Mouse (Mus musculus): Measurements from ENCODE around the gene Cfap61. TPM values are rescaled to one million over a fixed set of nuclear protein-coding genes. Genes with fewer than 3 reads are reported as not detected.

Cfap61 gene
- total and polyA plus RNA-seq, 3 experiments, result 1.4 to 1.7 (median 1.5) TPM

DNA sequence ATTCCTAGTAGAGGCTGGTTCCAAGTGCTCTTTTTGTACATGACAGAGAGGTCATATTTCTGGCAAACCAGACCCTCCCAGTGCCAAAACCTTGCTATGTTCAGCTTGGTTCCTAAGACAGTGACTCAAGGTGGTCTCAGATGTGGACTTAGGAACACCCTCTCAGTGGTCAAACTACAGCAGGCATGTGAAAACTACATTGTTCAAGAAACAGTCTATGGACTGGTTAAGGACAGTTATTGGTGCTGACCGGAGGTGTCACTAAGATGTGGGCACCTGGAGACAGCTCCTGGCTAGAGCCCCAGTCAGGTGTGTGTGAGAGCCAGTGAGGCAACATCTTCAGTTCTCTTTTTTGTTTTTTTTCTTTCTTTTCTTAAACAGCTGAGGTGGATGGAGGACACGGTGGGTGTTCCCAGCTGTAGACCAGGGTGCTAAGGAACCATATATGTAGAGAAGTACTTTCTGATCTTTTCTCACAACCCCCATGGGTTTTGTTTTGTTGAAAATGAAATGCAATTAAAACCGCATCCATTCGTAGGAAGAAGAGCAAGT lies 304.7 kb downstream of the Cfap61 start:
- intact Hi-C loops (cut with DNase I), result no loop called here
- Histone ChIP-seq H3K36me3 (ENCODE audit: control insufficient read depth, insufficient read depth, low read length) (no peaks in the 10 kb centered on the region), H3K4me3 (no peak overlapping the region), H3K27me3 (ENCODE audit: control insufficient read depth, insufficient read depth, low read length) (no peaks in the 10 kb centered on the region), H3K27ac (no peak overlapping the region), H3K4me1 (ENCODE audit: control insufficient read depth, insufficient read depth, low read length) (no peaks in the 10 kb centered on the region; the same call in 1 of the 2 replicates), H3K9ac (ENCODE audit: low read depth, low read length) (no peak overlapping the region), H3K79me2 (replicated peaks; ENCODE audit: control insufficient read depth, insufficient read depth, low read length) (no peaks in the 10 kb centered on the region)
- DNase-seq, result no peak
- TF ChIP-seq CTCF (IDR thresholded peaks at IDR 0.05) (no peak), POLR2A (IDR thresholded peaks at IDR 0.05; ENCODE audit: insufficient read depth, low read depth, low read length) (no peak), EP300 (IDR thresholded peaks at IDR 0.05; ENCODE audit: insufficient read depth, low read depth, low read length) (no peak)
- 91% methylated on average over 4 of the region's 4 CpGs for WGBS

GRCm38 (mm10) chr2:146244049-146244448 lies 309.5 kb downstream of the Cfap61 start:
- H3K27me3 ChIP-seq (ENCODE audit: control insufficient read depth, insufficient read depth, low read length), result no peaks in the 10 kb centered on the region
- no peak overlapping the region for H3K27ac ChIP-seq
- H3K79me2 ChIP-seq (replicated peaks; ENCODE audit: control insufficient read depth, insufficient read depth, low read length), result no peaks in the 10 kb centered on the region
- intact Hi-C loops (cut with DNase I), result no loop called here
- H3K4me3 ChIP-seq, result no peak overlapping the region
- no peaks in the 10 kb centered on the region; the same call in 1 of the 2 replicates for H3K4me1 ChIP-seq (ENCODE audit: control insufficient read depth, insufficient read depth, low read length)
- 100% methylated on average over 2 of the region's 2 CpGs for WGBS
- TF ChIP-seq POLR2A (IDR thresholded peaks at IDR 0.05; ENCODE audit: insufficient read depth, low read depth, low read length), result no peak
- TF ChIP-seq EP300 (IDR thresholded peaks at IDR 0.05; ENCODE audit: insufficient read depth, low read depth, low read length), result no peak
- TF ChIP-seq CTCF (IDR thresholded peaks at IDR 0.05), result no peak
- no peak overlapping the region for H3K9ac ChIP-seq (ENCODE audit: low read depth, low read length)
- no peaks in the 10 kb centered on the region for H3K36me3 ChIP-seq (ENCODE audit: control insufficient read depth, insufficient read depth, low read length)
- no peak for DNase-seq

GRCm38 (mm10) chr2:146245401-146245800 lies 310.8 kb downstream of the Cfap61 start:
- intact Hi-C loops (cut with DNase I), result no loop called here
- Histone ChIP-seq H3K4me1 (ENCODE audit: control insufficient read depth, insufficient read depth, low read length) (no peaks in the 10 kb centered on the region), H3K79me2 (replicated peaks; ENCODE audit: control insufficient read depth, insufficient read depth, low read length) (no peaks in the 10 kb centered on the region), H3K27ac (no peak overlapping the region), H3K36me3 (ENCODE audit: control insufficient read depth, insufficient read depth, low read length) (no peaks in the 10 kb centered on the region), H3K27me3 (ENCODE audit: control insufficient read depth, insufficient read depth, low read length) (no peaks in the 10 kb centered on the region), H3K4me3 (no peak overlapping the region), H3K9ac (ENCODE audit: low read depth, low read length) (no peak overlapping the region)
- no peak for DNase-seq
- 63% methylated on average over 7 of the region's 7 CpGs for WGBS
- no peak for TF ChIP-seq CTCF (IDR thresholded peaks at IDR 0.05)
- TF ChIP-seq EP300 (IDR thresholded peaks at IDR 0.05; ENCODE audit: insufficient read depth, low read depth, low read length), result no peak
- TF ChIP-seq POLR2A (IDR thresholded peaks at IDR 0.05; ENCODE audit: insufficient read depth, low read depth, low read length), result no peak

DNA sequence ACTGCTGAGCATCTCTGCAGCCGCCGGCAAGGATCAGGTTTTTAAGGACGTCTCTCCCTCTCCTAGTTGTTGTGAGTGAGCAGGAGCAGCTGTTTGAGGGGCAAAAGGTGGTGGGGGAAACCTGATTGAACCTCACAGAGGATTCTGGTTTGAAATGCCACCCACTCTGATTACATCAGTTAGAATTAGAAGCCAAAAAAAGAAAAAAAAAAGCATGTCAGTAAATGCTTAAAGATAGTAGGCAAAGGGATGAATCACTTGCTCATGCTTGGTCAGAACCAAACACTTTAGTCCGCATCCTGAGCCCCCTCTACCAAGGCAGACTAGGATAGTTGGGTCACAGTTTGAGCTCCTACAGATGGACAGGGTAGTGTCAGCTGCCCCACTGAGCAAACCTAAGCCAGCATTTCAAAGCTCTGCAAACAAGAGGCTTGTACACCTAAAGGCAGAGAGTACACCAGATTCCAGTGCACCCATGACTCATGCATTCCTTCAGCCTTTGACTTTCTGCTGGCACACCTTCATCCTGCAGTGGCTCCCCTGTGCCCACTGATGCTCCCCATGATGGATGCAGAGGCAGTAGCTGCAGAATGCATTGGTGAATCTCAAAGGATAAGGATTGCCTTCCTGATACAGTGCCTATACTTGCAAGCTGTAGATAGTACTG lies 312.0 kb downstream of the Cfap61 start:
- TF ChIP-seq POLR2A (IDR thresholded peaks at IDR 0.05; ENCODE audit: insufficient read depth, low read depth, low read length) (no peak), CTCF (IDR thresholded peaks at IDR 0.05) (no peak), EP300 (IDR thresholded peaks at IDR 0.05; ENCODE audit: insufficient read depth, low read depth, low read length) (no peak)
- H3K79me2 ChIP-seq (replicated peaks; ENCODE audit: control insufficient read depth, insufficient read depth, low read length), result no peaks in the 10 kb centered on the region
- H3K4me3 ChIP-seq, result no peak overlapping the region
- H3K36me3 ChIP-seq (ENCODE audit: control insufficient read depth, insufficient read depth, low read length), result no peaks in the 10 kb centered on the region
- DNase-seq, result no peak
- H3K27me3 ChIP-seq (ENCODE audit: control insufficient read depth, insufficient read depth, low read length), result no peaks in the 10 kb centered on the region
- 83% methylated on average over 4 of the region's 4 CpGs for WGBS
- H3K4me1 ChIP-seq (ENCODE audit: control insufficient read depth, insufficient read depth, low read length), result no peaks in the 10 kb centered on the region
- no peak overlapping the region for H3K9ac ChIP-seq (ENCODE audit: low read depth, low read length)
- no peak overlapping the region for H3K27ac ChIP-seq
- intact Hi-C loops (cut with DNase I), result no loop called here

DNA sequence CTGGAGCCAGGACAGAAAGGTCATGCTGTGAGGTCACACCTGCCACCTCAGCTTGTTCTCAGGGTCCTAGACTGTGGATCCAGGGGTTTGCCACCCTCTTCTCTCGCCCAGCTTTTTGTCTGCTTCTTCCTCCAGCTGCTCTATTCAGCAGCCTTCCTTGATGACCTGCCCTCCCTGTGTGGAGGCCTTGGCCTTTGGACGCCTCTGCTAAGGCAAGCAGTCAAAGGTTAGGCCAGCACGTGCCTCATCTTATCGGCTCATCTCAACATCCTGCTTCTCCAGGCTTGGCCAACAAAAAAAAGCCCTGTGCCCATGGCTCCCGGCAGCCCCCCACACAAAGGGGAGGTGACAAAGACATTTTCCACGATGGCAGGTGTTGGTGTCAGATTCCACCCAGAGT lies 313.0 kb downstream of the Cfap61 start:
- intact Hi-C loops (cut with DNase I), result no loop called here
- no peaks in the 10 kb centered on the region for H3K79me2 ChIP-seq (replicated peaks; ENCODE audit: control insufficient read depth, insufficient read depth, low read length)
- H3K36me3 ChIP-seq (ENCODE audit: control insufficient read depth, insufficient read depth, low read length), result no peaks in the 10 kb centered on the region
- no peaks in the 10 kb centered on the region for H3K27me3 ChIP-seq (ENCODE audit: control insufficient read depth, insufficient read depth, low read length)
- H3K4me3 ChIP-seq, result no peak overlapping the region
- no peak for DNase-seq
- H3K4me1 ChIP-seq (ENCODE audit: control insufficient read depth, insufficient read depth, low read length), result no peaks in the 10 kb centered on the region
- no peak overlapping the region for H3K9ac ChIP-seq (ENCODE audit: low read depth, low read length)
- H3K27ac ChIP-seq, result no peak overlapping the region
- TF ChIP-seq EP300 (IDR thresholded peaks at IDR 0.05; ENCODE audit: insufficient read depth, low read depth, low read length), result no peak
- TF ChIP-seq POLR2A (IDR thresholded peaks at IDR 0.05; ENCODE audit: insufficient read depth, low read depth, low read length), result no peak
- TF ChIP-seq CTCF (IDR thresholded peaks at IDR 0.05), result no peak
- WGBS, result 39% methylated on average over 6 of the region's 6 CpGs

DNA sequence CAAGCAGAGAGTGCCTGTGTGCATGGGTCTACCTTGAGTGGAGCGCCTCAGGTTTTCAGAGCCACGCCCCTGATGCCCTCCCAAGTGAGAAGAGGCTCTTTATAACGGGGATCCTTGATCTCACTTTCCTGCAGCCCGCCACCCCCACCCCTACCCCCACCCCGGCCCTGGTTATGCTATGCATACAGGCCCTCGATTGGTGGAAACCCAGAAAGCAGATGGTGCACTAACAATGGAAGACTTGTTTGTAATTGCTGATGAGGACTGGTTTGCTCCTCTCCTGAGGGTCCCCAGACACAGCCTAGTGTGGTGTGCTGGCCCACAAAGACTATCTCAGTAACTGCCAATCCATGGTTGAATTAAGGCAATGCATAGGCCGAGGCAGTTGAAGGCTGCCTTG lies 314.4 kb downstream of the Cfap61 start:
- no peaks in the 10 kb centered on the region for H3K36me3 ChIP-seq (ENCODE audit: control insufficient read depth, insufficient read depth, low read length)
- intact Hi-C loops (cut with DNase I), result no loop called here
- DNase-seq, result no peak
- no peaks in the 10 kb centered on the region for H3K79me2 ChIP-seq (replicated peaks; ENCODE audit: control insufficient read depth, insufficient read depth, low read length)
- TF ChIP-seq POLR2A (IDR thresholded peaks at IDR 0.05; ENCODE audit: insufficient read depth, low read depth, low read length), result no peak
- no peak for TF ChIP-seq EP300 (IDR thresholded peaks at IDR 0.05; ENCODE audit: insufficient read depth, low read depth, low read length)
- no peak for TF ChIP-seq CTCF (IDR thresholded peaks at IDR 0.05)
- H3K27me3 ChIP-seq (ENCODE audit: control insufficient read depth, insufficient read depth, low read length), result no peaks in the 10 kb centered on the region
- H3K9ac ChIP-seq (ENCODE audit: low read depth, low read length), result no peak overlapping the region
- WGBS, result 91% methylated on average over 7 of the region's 7 CpGs
- H3K27ac ChIP-seq, result no peak overlapping the region
- no peaks in the 10 kb centered on the region for H3K4me1 ChIP-seq (ENCODE audit: control insufficient read depth, insufficient read depth, low read length)
- H3K4me3 ChIP-seq, result no peak overlapping the region

Data from heart, adult 2 months (tissue).